Mouse (Mus musculus): ENCODE data around the gene Cdh4. TPM values are rescaled to one million over a fixed set of nuclear protein-coding genes. Genes with fewer than 3 reads are reported as not detected.

Gene Cdh4
- polyA plus RNA-seq, 1 experiment: not detected

GRCm38 (mm10) chr2:179449018-179449417, 6.8 kb downstream of the Cdh4 start:
- no peak overlapping the region for H3K4me3 ChIP-seq (replicated peaks)
- peaks cover 58% of the 10 kb centered on the region for H3K9me3 ChIP-seq (ENCODE audit: control insufficient read depth, low read length)
- no peaks in the 10 kb centered on the region for H3K36me3 ChIP-seq (ENCODE audit: control insufficient read depth)
- H3K27me3 ChIP-seq (ENCODE audit: control insufficient read depth): peaks cover 8% of the 10 kb centered on the region
- H3K4me1 ChIP-seq (ENCODE audit: control insufficient read depth): no peaks in the 10 kb centered on the region
- TF ChIP-seq TAL1 (IDR thresholded peaks at IDR 0.05; ENCODE audit: low read length): no peak
- TF ChIP-seq GATA1 (IDR thresholded peaks at IDR 0.05; ENCODE audit: low read length): no peak

- TF ChIP-seq GATA1 (IDR thresholded peaks at IDR 0.05; ENCODE audit: low read length): no peak
- TF ChIP-seq TAL1 (IDR thresholded peaks at IDR 0.05; ENCODE audit: low read length): no peak
- H3K36me3 ChIP-seq (ENCODE audit: control insufficient read depth): no peaks in the 10 kb centered on the region
- no peaks in the 10 kb centered on the region for H3K27me3 ChIP-seq (ENCODE audit: control insufficient read depth)
- peaks cover 73% of the 10 kb centered on the region for H3K9me3 ChIP-seq (ENCODE audit: control insufficient read depth, low read length)
- no peak overlapping the region for H3K4me3 ChIP-seq (replicated peaks)
- H3K4me1 ChIP-seq (ENCODE audit: control insufficient read depth): no peaks in the 10 kb centered on the region
These were observed 17.0 kb downstream of the Cdh4 start for GRCm38 (mm10) chr2:179459196-179459595.

GRCm38 (mm10) chr2:179459606-179460005, 17.4 kb downstream of the Cdh4 start:
- Histone ChIP-seq H3K27me3 (ENCODE audit: control insufficient read depth) (no peaks in the 10 kb centered on the region), H3K36me3 (ENCODE audit: control insufficient read depth) (no peaks in the 10 kb centered on the region), H3K4me3 (replicated peaks) (no peak overlapping the region), H3K4me1 (ENCODE audit: control insufficient read depth) (no peaks in the 10 kb centered on the region), H3K9me3 (ENCODE audit: control insufficient read depth, low read length) (peaks cover 73% of the 10 kb centered on the region)
- TF ChIP-seq GATA1 (IDR thresholded peaks at IDR 0.05; ENCODE audit: low read length) (no peak), TAL1 (IDR thresholded peaks at IDR 0.05; ENCODE audit: low read length) (no peak)

GRCm38 (mm10) chr2:179463514-179463913, 21.3 kb downstream of the Cdh4 start:
- H3K36me3 ChIP-seq (ENCODE audit: control insufficient read depth): no peaks in the 10 kb centered on the region
- H3K9me3 ChIP-seq (ENCODE audit: control insufficient read depth, low read length): peaks cover 93% of the 10 kb centered on the region
- H3K27me3 ChIP-seq (ENCODE audit: control insufficient read depth): no peaks in the 10 kb centered on the region
- H3K4me1 ChIP-seq (ENCODE audit: control insufficient read depth): no peaks in the 10 kb centered on the region
- no peak for TF ChIP-seq TAL1 (IDR thresholded peaks at IDR 0.05; ENCODE audit: low read length)
- TF ChIP-seq GATA1 (IDR thresholded peaks at IDR 0.05; ENCODE audit: low read length): no peak
- no peak overlapping the region for H3K4me3 ChIP-seq (replicated peaks)

- Histone ChIP-seq H3K27me3 (ENCODE audit: control insufficient read depth) (no peaks in the 10 kb centered on the region), H3K9me3 (ENCODE audit: control insufficient read depth, low read length) (peaks cover 90% of the 10 kb centered on the region), H3K4me3 (replicated peaks) (no peak overlapping the region), H3K36me3 (ENCODE audit: control insufficient read depth) (no peaks in the 10 kb centered on the region), H3K4me1 (ENCODE audit: control insufficient read depth) (no peaks in the 10 kb centered on the region)
- TF ChIP-seq GATA1 (IDR thresholded peaks at IDR 0.05; ENCODE audit: low read length) (no peak), TAL1 (IDR thresholded peaks at IDR 0.05; ENCODE audit: low read length) (no peak)
These were observed 25.7 kb downstream of the Cdh4 start for GRCm38 (mm10) chr2:179467839-179468445.

- H3K4me3 ChIP-seq (replicated peaks): no peak overlapping the region
- H3K36me3 ChIP-seq (ENCODE audit: control insufficient read depth): no peaks in the 10 kb centered on the region
- TF ChIP-seq GATA1 (IDR thresholded peaks at IDR 0.05; ENCODE audit: low read length) (no peak), TAL1 (IDR thresholded peaks at IDR 0.05; ENCODE audit: low read length) (no peak)
- peaks cover 74% of the 10 kb centered on the region for H3K9me3 ChIP-seq (ENCODE audit: control insufficient read depth, low read length)
- no peaks in the 10 kb centered on the region for H3K27me3 ChIP-seq (ENCODE audit: control insufficient read depth)
- no peaks in the 10 kb centered on the region for H3K4me1 ChIP-seq (ENCODE audit: control insufficient read depth)
These were observed 34.4 kb downstream of the Cdh4 start for GRCm38 (mm10) chr2:179476622-179477021.

- Histone ChIP-seq H3K4me1 (ENCODE audit: control insufficient read depth) (no peaks in the 10 kb centered on the region), H3K9me3 (ENCODE audit: control insufficient read depth, low read length) (peaks cover 77% of the 10 kb centered on the region), H3K27me3 (ENCODE audit: control insufficient read depth) (no peaks in the 10 kb centered on the region), H3K36me3 (ENCODE audit: control insufficient read depth) (no peaks in the 10 kb centered on the region), H3K4me3 (replicated peaks) (no peak overlapping the region)
- no peak for TF ChIP-seq GATA1 (IDR thresholded peaks at IDR 0.05; ENCODE audit: low read length)
These were observed 38.6 kb downstream of the Cdh4 start for GRCm38 (mm10) chr2:179480800-179481200.

- no peak overlapping the region for H3K4me3 ChIP-seq (replicated peaks)
- H3K36me3 ChIP-seq (ENCODE audit: control insufficient read depth): no peaks in the 10 kb centered on the region
- H3K9me3 ChIP-seq (ENCODE audit: control insufficient read depth, low read length): peaks cover 83% of the 10 kb centered on the region
- no peaks in the 10 kb centered on the region for H3K4me1 ChIP-seq (ENCODE audit: control insufficient read depth)
- TF ChIP-seq TAL1 (IDR thresholded peaks at IDR 0.05; ENCODE audit: low read length) (no peak), GATA1 (IDR thresholded peaks at IDR 0.05; ENCODE audit: low read length) (no peak)
- H3K27me3 ChIP-seq (ENCODE audit: control insufficient read depth): no peaks in the 10 kb centered on the region
These were observed 39.1 kb downstream of the Cdh4 start for GRCm38 (mm10) chr2:179481363-179481762.

GRCm38 (mm10) chr2:179488526-179489139, 46.4 kb downstream of the Cdh4 start:
- Histone ChIP-seq H3K4me1 (ENCODE audit: control insufficient read depth) (no peaks in the 10 kb centered on the region), H3K4me3 (replicated peaks) (no peak overlapping the region), H3K9me3 (ENCODE audit: control insufficient read depth, low read length) (peaks cover 87% of the 10 kb centered on the region), H3K36me3 (ENCODE audit: control insufficient read depth) (no peaks in the 10 kb centered on the region), H3K27me3 (ENCODE audit: control insufficient read depth) (no peaks in the 10 kb centered on the region; the same call in 1 of the 2 replicates)
- TF ChIP-seq GATA1 (IDR thresholded peaks at IDR 0.05; ENCODE audit: low read length): no peak
- no peak for TF ChIP-seq TAL1 (IDR thresholded peaks at IDR 0.05; ENCODE audit: low read length)

Data from erythroblast, embryonic 14.5 days (primary cell).